ENCODE assay signal across 8 mouse cellular contexts in the genomic region with DNA sequence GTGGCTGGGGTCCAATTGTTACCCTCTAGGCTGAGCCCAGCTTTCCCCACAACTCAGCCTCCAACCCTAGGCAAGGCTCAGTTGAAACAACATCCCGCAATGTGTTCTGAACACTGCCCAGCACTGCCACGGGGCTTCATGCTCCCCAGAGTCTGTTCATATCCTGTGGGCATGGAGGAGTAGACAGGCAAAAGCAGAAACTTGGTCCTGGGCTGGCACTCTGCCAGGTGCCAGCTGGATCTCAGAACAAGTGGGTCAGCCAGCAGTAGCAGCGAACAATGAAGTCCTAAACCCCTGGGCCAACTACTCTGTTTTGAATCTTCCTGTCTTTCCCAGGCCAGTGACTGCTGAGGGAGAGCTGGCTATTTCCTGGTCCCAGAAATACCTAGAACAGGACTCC. TPM values are rescaled to one million over a fixed set of nuclear protein-coding genes. Genes with fewer than 3 reads are reported as not detected.
DNase-seq lines count a peak whose midpoint lies in the region; ATAC-seq and TF ChIP-seq lines count a peak whose summit lies in the region.

No protein-coding gene starts in this region.

- ATAC-seq in neural tube, embryonic 15.5 days (ENCODE audit: low FRiP score): no peak
- ATAC-seq in inflammation-experienced regulatory T-cells, adult 6 months: no peak

- WGBS in kidney, adult 2 months: 37% methylated on average over 3 of the region's 3 CpGs
- 44% methylated on average over 3 of the region's 3 CpGs for WGBS in neural tube, embryonic 15.5 days

- no peak for TF ChIP-seq POLR2A in kidney, adult 2 months (IDR thresholded peaks at IDR 0.05; ENCODE audit: low read depth, low read length)
- TF ChIP-seq POLR2A in CH12.LX (IDR thresholded peaks at IDR 0.05; ENCODE audit: low read depth, low read length): no peak

- DNase-seq in kidney, adult 2 months: peak; percentile 58
- no peak for DNase-seq in kidney, adult 9 months
- no peak for DNase-seq in CH12.LX (ENCODE audit: extremely low read depth)
- DNase-seq in cerebellum, postnatal 25 days: peak; percentile 44 to 54
- DNase-seq in induced T-regulatory cell, adult 2 months (ENCODE audit: low read depth): peak; percentile 34
- DNase-seq in left cerebral cortex, postnatal 36 days (ENCODE audit: low spot score in 2 of 2): no peak

- intact Hi-C loops in left cerebral cortex, postnatal 36 days (cut with DNase I): no loop called here

- in situ Hi-C loops in CH12.LX (cut with MboI; ENCODE audit: low pct_ligation_motif_present, low pct_unique_long_range_greater_than_20kb, low sequenced_read_pairs): no loop called here

- dilution Hi-C loops in CH12.LX (cut with MboI; ENCODE audit: extremely low pct_ligation_motif_present, extremely low pct_unique_long_range_greater_than_20kb, low sequenced_read_pairs): no loop called here

- H3K4me1 ChIP-seq in kidney, adult 2 months (ENCODE audit: control insufficient read depth, insufficient read depth, low read length): no peaks in the 10 kb centered on the region
- peaks cover 58 to 90% of the 10 kb centered on the region in 2 experiments for H3K4me1 ChIP-seq in CH12.LX (ENCODE audit: control insufficient read depth in 1 of 2, insufficient read depth in 2 of 2)
- H3K4me1 ChIP-seq in neural tube, embryonic 15.5 days: peaks cover 4% of the 10 kb centered on the region; the same call in 1 of the 2 replicates

- H3K4me3 ChIP-seq in kidney, adult 2 months (ENCODE audit: insufficient read depth, low read depth, low read length): no peak overlapping the region
- H3K4me3 ChIP-seq in CH12.LX (replicated peaks in 1 of 3; ENCODE audit: low read depth in 2 of 3, low read length in 2 of 3, poor library complexity in 1 of 3): peak overlapping the region in 2 of 3 experiments; percentile 4
- H3K4me3 ChIP-seq in neural tube, embryonic 15.5 days (replicated peaks): no peak overlapping the region

- peak overlapping the region; percentile 43 for H3K27ac ChIP-seq in kidney, adult 2 months (ENCODE audit: insufficient read depth, low read depth, low read length)
- H3K27ac ChIP-seq in CH12.LX (ENCODE audit: insufficient read depth, low read depth): peak overlapping the region; percentile 28; the same call in 1 of the 2 replicates
- H3K27ac ChIP-seq in neural tube, embryonic 15.5 days (replicated peaks): peak overlapping the region; percentile 45; the same call in 1 of the 2 replicates

- H3K9ac ChIP-seq in CH12.LX (ENCODE audit: insufficient read depth, low read depth): no peak overlapping the region; the same call in 1 of the 2 replicates
- no peak overlapping the region for H3K9ac ChIP-seq in neural tube, embryonic 15.5 days (replicated peaks)

- H3K9me3 ChIP-seq in CH12.LX (replicated peaks; ENCODE audit: low read length): no peaks in the 10 kb centered on the region
- H3K9me3 ChIP-seq in neural tube, embryonic 15.5 days (replicated peaks): no peaks in the 10 kb centered on the region

- TF ChIP-seq RAD21 in CH12.LX (IDR thresholded peaks at IDR 0.05; ENCODE audit: low read depth, low read length): no peak

- no peak for TF ChIP-seq EP300 in CH12.LX (IDR thresholded peaks at IDR 0.05; ENCODE audit: low read length)

- no peak overlapping the region for H3K4me2 ChIP-seq in CH12.LX (ENCODE audit: insufficient read depth, low read depth, poor library complexity, severe bottlenecking)
- no peak overlapping the region for H3K4me2 ChIP-seq in neural tube, embryonic 15.5 days

- H3K79me2 ChIP-seq in CH12.LX (replicated peaks; ENCODE audit: control insufficient read depth, extremely low read depth, insufficient read depth, poor library complexity, severe bottlenecking): no peaks in the 10 kb centered on the region

- no peaks in the 10 kb centered on the region for H3K27me3 ChIP-seq in kidney, adult 2 months (replicated peaks; ENCODE audit: control insufficient read depth, insufficient read depth, low read length)
- H3K27me3 ChIP-seq in CH12.LX (replicated peaks): no peaks in the 10 kb centered on the region
- no peaks in the 10 kb centered on the region for H3K27me3 ChIP-seq in neural tube, embryonic 15.5 days (replicated peaks)

- H3K36me3 ChIP-seq in kidney, adult 2 months (ENCODE audit: control insufficient read depth, insufficient read depth, low read length): no peaks in the 10 kb centered on the region
- H3K36me3 ChIP-seq in CH12.LX (replicated peaks in 1 of 2; ENCODE audit: control insufficient read depth in 1 of 2, insufficient read depth in 1 of 2, low read length in 1 of 2): peaks cover 31 to 88% of the 10 kb centered on the region in 2 experiments
- H3K36me3 ChIP-seq in neural tube, embryonic 15.5 days: peaks cover 55% of the 10 kb centered on the region

- TF ChIP-seq CTCF in kidney, adult 2 months (conservative IDR thresholded peaks at IDR 0.05; ENCODE audit: insufficient read depth, insufficient read length, low read depth, low read length): no peak
- no peak for TF ChIP-seq CTCF in CH12.LX (conservative IDR thresholded peaks at IDR 0.05 in 1 of 2, IDR thresholded peaks at IDR 0.05 in 1 of 2; ENCODE audit: low read depth in 2 of 2, low read length in 2 of 2)

TF ChIP-seq in CH12.LX, 34 proteins besides CTCF, POLR2A, EP300 and RAD21:
- no peak for TF ChIP-seq SMC3 (IDR thresholded peaks at IDR 0.05; ENCODE audit: low read depth, low read length)
- TF ChIP-seq GABPA (IDR thresholded peaks at IDR 0.05; ENCODE audit: insufficient replicate concordance, low read depth, low read length): no peak

RNA-seq across cellular contexts. Expression of a gene that starts 8.6 kb away (rescaled TPM):
- 38.4 and 46.8 TPM in 2 replicates for polyA plus RNA-seq in kidney, adult 2 months (2012; rRNA removed)
- total RNA-seq in CH12.LX (2012; rRNA removed) (24.4 and 26.1 TPM in 2 replicates), CH12.LX (2014; rRNA removed) (11.4 and 11.8 TPM in 2 replicates)
- polyA plus RNA-seq in CH12.LX (2012; ENCODE audit: insufficient read length, low read depth): 26.7 and 30.9 TPM in 2 replicates
- polyA plus RNA-seq in neural tube, embryonic 15.5 days (2015; fragmentation: Nextera tagmentation; extraction: Ambion mirVana): 6.3 and 8.3 TPM in 2 replicates
- 10 to 100 TPM; 22.2 to 27.8 (median 25.8) TPM for polyA plus RNA-seq in inflammation-experienced regulatory T-cells, adult 6 months (2017; shearing (Covaris generic))
- 10 to 100 TPM; 11.6 to 12.6 TPM for total RNA-seq in left cerebral cortex, postnatal 36 days (2021)

RNA-seq across cellular contexts. Expression of a gene that starts 40.4 kb away (rescaled TPM):
- 21.9 and 24.0 TPM in 2 replicates for polyA plus RNA-seq in kidney, adult 2 months (2012; rRNA removed)
- total RNA-seq in CH12.LX (2012; rRNA removed): 5.3 and 5.4 TPM in 2 replicates
- 2.7 and 3.5 TPM in 2 replicates for total RNA-seq in CH12.LX (2014; rRNA removed)
- 18.3 and 23.2 TPM in 2 replicates for polyA plus RNA-seq in CH12.LX (2012; ENCODE audit: insufficient read length, low read depth)
- polyA plus RNA-seq in neural tube, embryonic 15.5 days (2015; fragmentation: Nextera tagmentation; extraction: Ambion mirVana): 8.2 and 8.9 TPM in 2 replicates
- polyA plus RNA-seq in inflammation-experienced regulatory T-cells, adult 6 months (2017; shearing (Covaris generic)): 10 to 100 TPM in 2 of 3 experiments, 1 to 10 TPM in 1; 9.0 to 11.9 (median 10.0) TPM
- total RNA-seq in left cerebral cortex, postnatal 36 days (2021): 10 to 100 TPM; 16.3 to 18.8 TPM

Comparison
In these comparisons a context has a peak if more than half of its experiments do, and no peak if none do; other contexts are left out.
1. DNase-seq: peak in kidney, adult 2 months (single experiment), cerebellum, postnatal 25 days (2 of 2) and induced T-regulatory cell, adult 2 months (single experiment); none in kidney, adult 9 months (single experiment), CH12.LX (single experiment) and left cerebral cortex, postnatal 36 days (0 of 2).
2. H3K4me3 ChIP-seq: peak in CH12.LX (2 of 3); none in kidney, adult 2 months (single experiment) and neural tube, embryonic 15.5 days (single experiment).
3. Peak in every context shown above with its lines, with median percentiles within 50 percentile points of each other: H3K27ac ChIP-seq.